Mouse (Mus musculus): Measurements from ENCODE around the gene Ezh1. TPM values are rescaled to one million over a fixed set of nuclear protein-coding genes. Genes with fewer than 3 reads are reported as not detected.

The Ezh1 gene
- total RNA-seq, 2 experiments from 2014 or later = 29.5 to 35.6 TPM

- no peak for DNase-seq (ENCODE audit: low spot score in 2 of 2)
Measured at GRCm38 (mm10) chr11:101182771-101183517, 43.3 kb downstream of the Ezh1 start.

DNA sequence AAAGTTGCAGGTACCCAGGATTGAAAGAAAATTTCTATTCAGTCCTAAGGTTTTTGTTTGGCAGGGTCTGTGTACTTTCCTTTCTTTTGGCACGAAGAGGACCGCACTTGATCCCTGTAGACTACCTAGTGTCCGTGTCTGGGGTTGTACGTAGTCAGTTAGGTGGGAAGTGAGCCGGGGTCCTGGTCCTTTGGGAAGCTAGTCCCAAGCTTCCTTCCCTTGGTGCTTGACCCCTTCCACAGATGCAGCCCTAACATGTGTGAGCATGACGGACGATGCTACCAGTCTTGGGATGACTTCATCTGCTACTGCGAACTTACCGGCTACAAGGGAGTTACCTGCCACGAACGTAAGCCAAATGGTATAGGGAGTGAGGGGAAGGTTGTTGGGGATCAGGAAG is 44.3 kb downstream of the Ezh1 start:
- DNase-seq (ENCODE audit: low spot score in 2 of 2) = no peak

- peak; percentile 72 to 77 for DNase-seq (ENCODE audit: low spot score in 2 of 2)
Measured at GRCm38 (mm10) chr11:101180846-101181740, 45.2 kb downstream of the Ezh1 start.

GRCm38 (mm10) chr11:101180261-101180660 is 46.0 kb downstream of the Ezh1 start:
- no peak for DNase-seq (ENCODE audit: low spot score in 2 of 2)

DNA sequence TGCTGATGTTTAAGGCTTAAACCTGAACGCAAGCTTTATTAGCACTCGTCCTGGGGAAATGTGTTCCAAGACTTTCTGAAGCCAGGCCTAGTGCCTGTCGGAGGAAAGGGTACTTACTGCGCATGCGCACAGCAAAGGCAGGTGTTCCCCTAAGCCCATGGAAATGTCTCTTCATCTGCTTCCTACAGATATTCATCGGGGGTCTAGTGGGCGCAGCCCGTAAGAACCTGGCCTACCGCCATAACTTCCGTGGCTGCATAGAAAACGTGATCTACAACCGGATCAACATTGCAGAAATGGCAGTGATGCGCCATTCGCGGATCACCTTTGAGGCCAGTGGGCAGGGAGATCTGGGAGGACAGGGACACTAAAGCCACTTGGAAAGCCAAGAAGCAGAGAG is 47.0 kb downstream of the Ezh1 start:
- no peak for DNase-seq (ENCODE audit: low spot score in 2 of 2)

DNA sequence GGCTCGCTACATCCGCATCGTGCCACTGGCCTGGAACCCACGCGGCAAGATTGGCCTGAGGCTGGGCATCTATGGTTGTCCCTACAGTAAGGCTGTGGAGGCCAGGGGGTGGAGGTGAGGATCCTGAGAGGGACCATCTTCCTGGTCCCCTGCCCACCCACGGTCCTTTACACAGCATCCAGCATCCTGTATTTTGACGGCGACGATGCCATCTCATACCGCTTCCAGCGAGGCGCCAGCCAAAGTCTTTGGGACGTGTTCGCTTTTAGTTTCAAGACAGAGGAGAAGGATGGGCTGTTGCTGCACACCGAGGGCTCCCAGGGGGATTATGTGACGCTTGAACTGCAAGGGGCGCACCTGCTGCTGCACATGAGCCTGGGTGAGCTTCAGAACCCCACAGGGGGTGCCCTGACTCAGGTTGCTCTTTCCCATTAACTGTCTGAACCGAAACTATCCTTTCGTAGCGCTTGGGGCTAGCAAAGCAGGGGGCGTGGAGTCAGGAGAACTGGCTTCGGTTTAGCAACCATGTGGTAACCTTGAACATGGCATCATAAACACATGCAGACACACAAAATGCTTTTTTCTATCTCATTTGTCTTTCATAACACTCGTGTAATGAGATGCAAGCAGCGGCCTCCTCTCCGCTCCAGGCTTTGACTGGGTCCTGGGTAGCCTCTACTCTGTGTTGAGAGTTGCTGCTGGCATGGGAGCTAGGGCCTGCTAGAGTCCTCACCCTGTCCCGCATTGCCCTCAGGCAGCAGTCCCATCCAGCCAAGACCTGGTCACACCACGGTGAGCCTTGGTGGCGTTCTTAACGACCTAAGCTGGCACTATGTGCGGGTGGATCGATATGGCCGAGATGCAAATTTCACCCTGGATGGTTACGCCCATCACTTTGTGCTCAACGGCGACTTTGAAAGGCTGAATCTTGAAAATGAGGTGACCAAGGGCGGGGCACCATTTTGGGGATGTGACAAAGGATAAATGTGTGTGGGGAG is 47.9 kb downstream of the Ezh1 start:
- no peak for DNase-seq (ENCODE audit: low spot score in 2 of 2)

- no peak for DNase-seq (ENCODE audit: low spot score in 2 of 2)
Measured at GRCm38 (mm10) chr11:101176933-101177773, 49.1 kb downstream of the Ezh1 start.

- DNase-seq (ENCODE audit: low spot score in 2 of 2) = no peak
Measured at GRCm38 (mm10) chr11:101176117-101176691, 50.1 kb downstream of the Ezh1 start.

DNA sequence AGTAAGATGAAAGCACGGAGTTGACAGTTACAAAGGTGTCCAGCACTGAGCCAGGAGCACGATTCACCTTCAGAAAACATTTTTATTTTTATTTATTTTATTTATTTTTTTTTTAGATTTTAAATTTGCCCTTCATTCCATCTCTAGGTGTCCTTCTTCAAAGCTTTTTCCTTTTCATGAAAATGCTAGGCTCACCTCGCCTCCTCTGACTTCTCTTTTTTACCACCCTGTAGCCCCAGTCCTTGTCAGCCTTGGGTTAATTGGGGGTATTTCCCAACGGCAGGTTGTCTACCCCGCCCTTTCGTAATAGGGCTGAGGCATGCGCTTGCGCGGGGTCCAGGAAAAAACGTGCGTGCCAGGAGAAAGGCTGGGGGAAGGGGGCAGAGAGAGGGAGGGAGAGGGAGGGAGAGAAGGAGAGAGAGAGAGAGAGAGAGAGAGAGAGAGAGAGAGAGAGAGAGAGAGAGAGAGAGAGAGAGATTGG is 50.6 kb downstream of the Ezh1 start:
- no peak for DNase-seq (ENCODE audit: low spot score in 2 of 2)

DNA sequence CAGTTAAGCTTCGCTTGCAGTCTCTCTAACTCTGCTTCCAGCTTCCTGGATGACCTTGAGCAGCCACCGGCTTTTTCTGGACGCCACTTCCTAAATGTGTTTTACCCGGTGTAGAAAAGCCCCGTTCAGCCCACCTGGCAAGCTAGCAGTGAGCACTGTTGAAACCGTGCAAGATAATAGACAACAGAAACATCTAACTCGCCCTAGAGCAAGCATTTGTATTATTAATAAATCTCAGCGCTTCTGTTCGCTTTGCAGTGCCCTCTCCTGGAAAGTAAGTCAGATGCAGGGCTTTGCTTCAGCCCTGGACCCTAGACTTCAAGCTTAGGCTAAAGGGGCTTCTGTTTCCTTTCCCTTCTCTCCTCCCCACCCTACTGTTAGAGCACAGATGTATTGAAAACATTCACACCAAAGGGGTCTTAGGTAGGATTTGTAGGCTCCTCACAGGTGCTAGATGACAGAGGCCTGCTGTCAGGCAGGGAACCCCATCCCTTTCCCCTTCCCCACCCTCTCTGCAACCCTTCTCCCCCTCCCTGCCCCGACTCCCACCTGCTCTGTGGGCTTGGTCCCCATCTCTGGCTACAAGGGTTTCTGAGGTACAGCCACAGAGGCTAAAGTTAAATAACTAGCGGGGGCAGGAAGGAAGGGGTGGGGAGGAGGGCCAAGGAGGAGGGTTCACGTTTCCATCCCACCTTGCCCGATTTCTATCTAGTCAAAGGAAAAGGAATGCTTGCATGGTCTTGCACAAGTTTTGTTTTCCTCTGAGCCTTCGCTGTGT is 51.2 kb downstream of the Ezh1 start, which contains the start of gene Ccr10:
Ccr10 (minus strand) TSS at position 593 of the 778 bp plus-strand sequence.
- DNase-seq (ENCODE audit: low spot score in 2 of 2) = no peak

- no peak for DNase-seq (ENCODE audit: low spot score in 2 of 2)
Measured at GRCm38 (mm10) chr11:101174389-101174745, 51.9 kb downstream of the Ezh1 start.

DNA sequence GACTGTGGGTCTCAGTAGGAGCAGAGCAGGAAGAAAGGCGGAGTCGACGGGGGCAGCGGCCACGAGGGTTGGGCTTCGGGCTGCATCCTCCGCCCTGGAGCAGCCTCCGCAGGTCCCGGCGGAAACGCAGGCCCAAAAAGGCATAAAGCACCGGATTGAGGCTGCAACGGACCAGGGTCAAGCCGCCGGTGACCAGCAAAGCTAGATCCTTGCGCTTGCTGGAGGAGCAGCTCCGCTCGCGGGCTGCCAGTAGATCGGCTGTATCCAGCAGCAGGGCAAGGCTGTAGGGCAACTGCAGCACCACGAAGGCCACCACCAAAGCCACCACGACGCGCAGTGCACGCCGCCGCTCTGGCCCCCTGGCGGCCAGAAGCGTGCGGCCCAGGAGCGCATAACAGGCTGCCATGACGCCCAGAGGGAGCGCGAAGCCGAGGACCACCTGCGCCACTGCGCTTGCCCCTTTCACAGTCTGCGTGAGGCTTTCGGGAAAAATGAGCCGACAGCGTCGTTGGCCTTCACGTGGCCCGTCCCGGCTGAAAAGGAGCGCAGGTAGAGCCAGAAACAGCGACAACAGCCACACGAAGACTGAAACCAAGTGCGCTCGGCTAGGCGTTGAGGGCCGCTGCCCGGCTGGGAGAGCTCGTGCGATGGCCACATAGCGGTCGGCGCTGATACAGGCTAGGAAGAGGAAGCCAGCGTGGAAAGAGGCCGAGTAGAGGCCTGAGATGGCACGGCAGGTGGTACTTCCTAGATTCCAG is 52.5 kb downstream of the Ezh1 start:
- DNase-seq (ENCODE audit: low spot score in 2 of 2) = peak; percentile 75 to 80

GRCm38 (mm10) chr11:101173112-101173511 is 53.2 kb downstream of the Ezh1 start:
- no peak for DNase-seq (ENCODE audit: low spot score in 2 of 2)

GRCm38 (mm10) chr11:101172434-101172815 is 53.8 kb downstream of the Ezh1 start:
- no peak for DNase-seq (ENCODE audit: low spot score in 2 of 2)

DNA sequence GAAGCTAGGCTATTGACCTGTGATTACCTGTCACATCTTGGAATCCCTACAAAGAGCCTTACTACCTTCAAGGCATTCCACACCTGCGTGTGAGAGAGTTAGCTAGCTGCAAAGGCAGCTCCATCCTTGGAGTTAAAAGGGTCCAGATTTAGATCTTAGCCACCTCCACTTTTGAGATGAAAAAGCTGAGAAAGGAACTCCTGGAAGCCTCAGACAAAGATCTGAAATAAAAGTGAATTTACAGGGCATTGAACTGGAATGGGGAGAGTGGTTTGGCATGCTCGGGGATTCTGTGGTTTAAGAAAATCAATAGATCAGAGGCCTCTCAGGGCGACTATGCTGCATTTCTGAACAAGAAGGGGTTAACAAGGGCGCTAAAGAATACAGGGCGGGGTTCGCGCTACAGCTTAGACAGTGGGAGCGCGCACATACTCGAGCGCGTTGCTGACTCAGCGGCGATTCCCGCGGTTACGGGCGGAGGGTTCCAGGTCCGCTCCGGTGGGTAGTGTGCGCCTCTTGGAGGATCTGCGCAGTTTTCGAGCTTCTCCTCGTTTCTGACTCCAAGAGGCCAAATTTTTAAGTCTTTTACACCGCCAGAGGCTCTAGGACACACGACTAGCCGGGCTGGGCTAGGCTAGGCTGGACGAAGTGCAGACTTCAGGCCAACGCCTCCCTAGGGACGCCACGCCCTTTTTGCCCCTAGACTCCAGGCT is 54.4 kb downstream of the Ezh1 start:
- peak; percentile 72 for DNase-seq (ENCODE audit: low spot score in 2 of 2)

GRCm38 (mm10) chr11:101170811-101171610 is 55.3 kb downstream of the Ezh1 start, which contains the start of gene Plekhh3:
TSS of gene Plekhh3 (minus strand) at chr11:101171351.
- peak; percentile 84 to 86 for DNase-seq (ENCODE audit: low spot score in 2 of 2)
